Mouse (Mus musculus) retina, postnatal 7 days (tissue): ENCODE results near the gene Preb.

ENCODE experiments used
- DNase-seq: peaks from one replicate; pipeline ENCODE4 v3.0.0-alpha.2; 2012; ENCODE audit warnings: low read depth, low spot score

Preb gene

GRCm38 (mm10) chr5:30959966-30960501 lies at the start of gene Preb:
Gene Preb, minus strand, starts transcription at chr5:30960361.
- DNase-seq = peak; percentile 99

- peak; percentile 82 for DNase-seq
Measured at GRCm38 (mm10) chr5:31004184-31004583, 44.0 kb upstream of the Preb start.

- no peak for DNase-seq
Measured at GRCm38 (mm10) chr5:31001560-31001959, 41.4 kb upstream of the Preb start.

GRCm38 (mm10) chr5:31000993-31001392 lies 40.8 kb upstream of the Preb start:
- DNase-seq = no peak

GRCm38 (mm10) chr5:31000122-31000521 lies 40.0 kb upstream of the Preb start:
- no peak for DNase-seq

- no peak for DNase-seq
Measured at GRCm38 (mm10) chr5:30999324-30999723, 39.2 kb upstream of the Preb start.

GRCm38 (mm10) chr5:30998306-30998705 lies 38.1 kb upstream of the Preb start:
- DNase-seq = peak; percentile 46

GRCm38 (mm10) chr5:30994910-30995635 lies 34.9 kb upstream of the Preb start:
- DNase-seq = no peak

- DNase-seq = no peak
Measured at GRCm38 (mm10) chr5:30994074-30994473, 33.9 kb upstream of the Preb start.

GRCm38 (mm10) chr5:30992980-30993676 lies 33.0 kb upstream of the Preb start:
- DNase-seq = no peak

GRCm38 (mm10) chr5:30982357-30982756 lies 22.2 kb upstream of the Preb start:
- peak; percentile 19 for DNase-seq

GRCm38 (mm10) chr5:30974870-30975656 lies 14.9 kb upstream of the Preb start:
- DNase-seq = no peak

GRCm38 (mm10) chr5:30969440-30969839 lies 9.3 kb upstream of the Preb start:
- no peak for DNase-seq

- no peak for DNase-seq
Measured at GRCm38 (mm10) chr5:30968416-30968815, 8.3 kb upstream of the Preb start, which contains the start of gene Tcf23. Gene Tcf23, plus strand, starts transcription at chr5:30968662.

GRCm38 (mm10) chr5:30966189-30966588 lies 6.0 kb upstream of the Preb start:
- no peak for DNase-seq

GRCm38 (mm10) chr5:30963916-30964315 lies 3.8 kb upstream of the Preb start:
- no peak for DNase-seq

GRCm38 (mm10) chr5:30961545-30962505 lies 1.7 kb upstream of the Preb start:
- no peak for DNase-seq

GRCm38 (mm10) chr5:30960814-30961213 lies 653 bp upstream of the Preb start:
- no peak for DNase-seq

GRCm38 (mm10) chr5:30959198-30959854 lies 835 bp downstream of the Preb start:
- no peak for DNase-seq

- DNase-seq = no peak
Measured at GRCm38 (mm10) chr5:30957891-30958290, 2.3 kb downstream of the Preb start.
